Mouse (Mus musculus): ENCODE data around the gene Trim17. TPM values are rescaled to one million over a fixed set of nuclear protein-coding genes. Genes with fewer than 3 reads are reported as not detected.

Gene Trim17
- polyA plus RNA-seq, 1 experiment from 2014 or later, result 0.18 TPM

DNA sequence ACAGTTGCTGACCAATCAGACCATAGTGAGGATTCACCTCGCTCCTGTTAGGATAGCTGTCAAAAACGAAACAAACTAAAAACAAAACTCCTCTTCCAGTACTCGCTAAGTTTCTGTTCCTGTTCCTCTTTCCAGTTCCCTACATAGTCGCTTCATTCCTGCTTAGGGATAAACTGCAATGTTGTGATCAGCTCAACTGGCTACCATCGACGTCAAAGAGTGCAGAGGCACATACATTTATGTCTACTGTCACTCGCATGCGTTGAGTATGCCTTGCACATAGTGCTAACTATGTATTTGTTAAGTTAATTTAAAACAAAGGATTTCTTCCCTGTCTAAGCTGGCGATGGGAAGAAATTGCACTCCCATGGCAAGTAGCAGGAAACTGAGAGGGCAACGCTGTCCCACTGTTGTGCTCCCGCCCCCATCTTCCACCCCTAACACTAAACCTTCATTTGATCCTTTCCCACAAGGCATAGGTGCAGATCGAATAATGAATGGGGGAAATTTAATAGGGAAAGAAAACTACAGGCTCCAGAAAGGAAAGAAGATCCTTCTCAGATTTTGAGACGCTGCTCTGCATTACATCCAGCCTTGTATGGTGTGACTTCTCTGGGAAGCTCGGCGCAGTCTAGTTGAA lies 4.8 kb downstream of the Trim17 start:
- peaks cover 10% of the 10 kb centered on the region for H3K9me3 ChIP-seq (replicated peaks)
- H3K36me3 ChIP-seq, result peaks cover 23% of the 10 kb centered on the region
- DNase-seq (no peak), ATAC-seq (ENCODE audit: low read depth) (no peak)
- peak overlapping the region; percentile 99 for H3K9ac ChIP-seq
- peaks cover 35% of the 10 kb centered on the region for H3K27me3 ChIP-seq
- 14% methylated on average over 15 of the region's 15 CpGs for WGBS (ENCODE audit: insufficient replicate concordance)
- peak overlapping the region; percentile 93 for H3K4me3 ChIP-seq (replicated peaks)
- H3K4me2 ChIP-seq, result peak overlapping the region; percentile 95
- peak overlapping the region; percentile 100 for H3K27ac ChIP-seq
- H3K4me1 ChIP-seq (replicated peaks), result peaks cover 57% of the 10 kb centered on the region

DNA sequence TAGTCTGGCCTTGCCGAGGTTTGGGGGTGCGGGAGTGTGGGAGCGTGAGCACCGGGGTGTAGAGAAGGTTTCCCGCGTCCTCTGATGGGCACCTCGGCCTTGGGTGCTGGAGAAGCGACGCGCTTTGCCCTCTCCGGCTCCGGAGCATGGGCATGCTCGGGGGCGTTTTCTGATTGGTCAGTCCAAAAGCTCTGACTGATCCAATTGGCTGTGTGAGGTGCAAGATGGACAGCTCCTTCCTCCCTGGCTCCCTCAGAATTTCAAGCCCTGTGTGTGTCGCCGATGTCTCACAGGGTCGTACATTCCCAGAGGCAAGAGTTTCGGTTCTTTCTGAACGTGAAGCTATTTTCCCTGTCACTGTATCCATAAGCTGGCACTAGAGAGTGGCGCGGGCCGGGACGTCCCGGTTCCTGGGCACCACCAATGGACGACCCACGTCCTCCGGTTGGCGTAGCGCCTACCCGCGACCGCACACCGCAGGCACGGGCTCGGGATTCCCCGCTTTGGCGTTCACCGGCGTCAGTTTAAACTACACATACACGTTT lies 5.5 kb downstream of the Trim17 start:
- peaks cover 10% of the 10 kb centered on the region for H3K9me3 ChIP-seq (replicated peaks)
- H3K36me3 ChIP-seq, result peaks cover 23% of the 10 kb centered on the region
- H3K27me3 ChIP-seq, result peaks cover 35% of the 10 kb centered on the region
- DNase-seq, result peak; percentile 85
- peak overlapping the region; percentile 100 for H3K27ac ChIP-seq
- peak; percentile 90 for ATAC-seq (ENCODE audit: low read depth)
- peaks cover 62% of the 10 kb centered on the region for H3K4me1 ChIP-seq (replicated peaks)
- 3% methylated on average over 40 of the region's 40 CpGs for WGBS (ENCODE audit: insufficient replicate concordance)
- H3K9ac ChIP-seq, result peak overlapping the region; percentile 99
- peak overlapping the region; percentile 93 for H3K4me3 ChIP-seq (replicated peaks)
- H3K4me2 ChIP-seq, result peak overlapping the region; percentile 95

DNA sequence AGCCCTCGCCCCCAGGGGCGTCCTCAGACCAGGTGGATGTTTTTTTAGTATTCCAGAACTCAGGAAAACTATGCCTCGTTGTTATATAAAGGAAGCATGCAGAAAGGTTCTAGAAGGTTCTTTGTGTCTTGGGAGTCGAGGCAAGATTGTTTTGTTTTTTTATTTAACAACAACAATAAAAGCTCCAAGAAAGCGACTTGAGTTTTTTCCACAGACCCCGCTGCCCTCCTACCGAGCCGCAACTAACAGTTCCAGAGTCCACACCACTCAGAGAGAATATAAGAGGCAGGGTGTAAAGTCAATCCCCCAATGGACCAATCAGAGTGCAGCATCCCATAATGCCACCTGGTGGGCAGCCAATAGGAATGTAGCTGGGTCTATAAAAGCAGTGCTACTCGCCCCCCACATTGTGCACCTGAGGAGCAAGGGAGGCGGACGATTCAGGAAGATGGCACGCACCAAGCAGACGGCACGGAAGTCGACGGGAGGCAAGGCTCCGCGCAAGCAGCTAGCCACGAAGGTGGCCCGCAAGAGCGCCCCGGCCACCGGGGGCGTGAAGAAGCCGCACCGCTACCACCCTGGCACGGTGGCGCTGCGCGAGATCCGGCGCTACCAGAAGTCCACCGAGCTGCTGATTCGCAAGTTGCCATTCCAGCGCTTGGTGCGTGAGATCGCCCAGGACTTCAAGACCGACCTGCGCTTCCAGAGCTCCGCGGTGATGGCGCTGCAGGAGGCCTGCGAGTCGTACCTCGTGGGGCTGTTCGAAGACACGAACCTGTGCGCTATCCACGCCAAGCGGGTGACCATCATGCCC lies 7.1 kb downstream of the Trim17 start:
- Histone ChIP-seq H3K36me3 (peaks cover 20% of the 10 kb centered on the region), H3K27me3 (peaks cover 35% of the 10 kb centered on the region), H3K9ac (no peak overlapping the region), H3K4me2 (no peak overlapping the region), H3K27ac (no peak overlapping the region), H3K4me3 (replicated peaks) (no peak overlapping the region), H3K9me3 (replicated peaks) (peaks cover 10% of the 10 kb centered on the region), H3K4me1 (replicated peaks) (peaks cover 66% of the 10 kb centered on the region)
- DNase-seq, result no peak
- no peak for ATAC-seq (ENCODE audit: low read depth)
- WGBS (ENCODE audit: insufficient replicate concordance), result 52% methylated on average over 50 of the region's 50 CpGs

DNA sequence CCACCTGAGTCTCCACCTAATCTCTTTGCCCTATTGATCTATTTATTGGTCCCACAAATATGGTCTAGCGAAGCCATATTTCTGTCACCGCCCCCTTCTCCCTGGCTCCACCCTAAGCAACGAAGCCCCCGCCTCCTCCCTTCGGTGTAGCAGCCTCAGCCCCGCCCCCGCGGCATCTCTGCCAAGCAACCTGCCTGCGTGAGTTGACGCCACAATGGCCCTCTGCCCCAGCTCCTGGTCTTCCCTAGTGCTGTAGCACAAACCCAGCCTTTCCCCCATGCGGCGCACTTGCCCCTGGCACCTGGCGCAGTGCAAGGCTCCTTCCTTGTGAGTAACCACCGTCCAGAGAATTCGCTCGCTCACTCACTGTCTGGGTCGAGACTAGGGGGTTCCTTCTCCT lies 9.1 kb downstream of the Trim17 start:
- ATAC-seq (ENCODE audit: low read depth), result no peak
- Histone ChIP-seq H3K27ac (no peak overlapping the region), H3K36me3 (peaks cover 2% of the 10 kb centered on the region; the same call in 1 of the 2 replicates), H3K9me3 (replicated peaks) (peaks cover 10% of the 10 kb centered on the region), H3K9ac (no peak overlapping the region), H3K4me3 (replicated peaks) (no peak overlapping the region), H3K4me1 (replicated peaks) (peaks cover 51% of the 10 kb centered on the region), H3K4me2 (peak overlapping the region; percentile 12; the same call in 1 of the 2 replicates), H3K27me3 (peaks cover 35% of the 10 kb centered on the region)
- DNase-seq, result no peak
- 31% methylated on average over 17 of the region's 17 CpGs for WGBS (ENCODE audit: insufficient replicate concordance)

DNA sequence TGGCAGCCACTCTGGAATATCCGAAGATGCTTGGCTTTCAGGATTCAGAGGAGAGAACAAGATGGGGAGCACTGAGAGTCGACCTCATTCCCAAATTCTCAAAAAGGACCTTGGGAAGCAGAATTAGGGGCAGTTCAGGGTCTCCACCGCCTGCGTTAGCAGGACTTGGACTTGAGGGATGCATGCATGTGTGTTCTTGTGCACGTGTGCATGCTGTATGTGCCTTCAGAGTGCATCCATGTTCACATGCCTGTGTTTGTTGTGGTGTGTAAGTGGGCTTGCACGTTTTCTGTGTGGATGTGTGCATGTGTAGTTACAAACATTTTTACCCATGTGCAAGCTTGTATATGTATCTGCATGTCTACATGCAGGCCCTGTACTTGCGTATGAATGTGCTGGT lies 9.7 kb downstream of the Trim17 start:
- ATAC-seq (ENCODE audit: low read depth), result no peak
- H3K4me2 ChIP-seq, result no peak overlapping the region
- no peak for DNase-seq
- H3K27ac ChIP-seq, result no peak overlapping the region
- 76% methylated on average over 7 of the region's 7 CpGs for WGBS (ENCODE audit: insufficient replicate concordance)
- no peak overlapping the region for H3K9ac ChIP-seq
- no peak overlapping the region for H3K4me3 ChIP-seq (replicated peaks)
- H3K27me3 ChIP-seq, result peaks cover 35% of the 10 kb centered on the region
- H3K4me1 ChIP-seq (replicated peaks), result peaks cover 50% of the 10 kb centered on the region
- H3K9me3 ChIP-seq (replicated peaks), result peaks cover 10% of the 10 kb centered on the region
- 0 out of 2 replicates have a peak, but pooled peaks cover 3% of the 10 kb centered on the region for H3K36me3 ChIP-seq

DNA sequence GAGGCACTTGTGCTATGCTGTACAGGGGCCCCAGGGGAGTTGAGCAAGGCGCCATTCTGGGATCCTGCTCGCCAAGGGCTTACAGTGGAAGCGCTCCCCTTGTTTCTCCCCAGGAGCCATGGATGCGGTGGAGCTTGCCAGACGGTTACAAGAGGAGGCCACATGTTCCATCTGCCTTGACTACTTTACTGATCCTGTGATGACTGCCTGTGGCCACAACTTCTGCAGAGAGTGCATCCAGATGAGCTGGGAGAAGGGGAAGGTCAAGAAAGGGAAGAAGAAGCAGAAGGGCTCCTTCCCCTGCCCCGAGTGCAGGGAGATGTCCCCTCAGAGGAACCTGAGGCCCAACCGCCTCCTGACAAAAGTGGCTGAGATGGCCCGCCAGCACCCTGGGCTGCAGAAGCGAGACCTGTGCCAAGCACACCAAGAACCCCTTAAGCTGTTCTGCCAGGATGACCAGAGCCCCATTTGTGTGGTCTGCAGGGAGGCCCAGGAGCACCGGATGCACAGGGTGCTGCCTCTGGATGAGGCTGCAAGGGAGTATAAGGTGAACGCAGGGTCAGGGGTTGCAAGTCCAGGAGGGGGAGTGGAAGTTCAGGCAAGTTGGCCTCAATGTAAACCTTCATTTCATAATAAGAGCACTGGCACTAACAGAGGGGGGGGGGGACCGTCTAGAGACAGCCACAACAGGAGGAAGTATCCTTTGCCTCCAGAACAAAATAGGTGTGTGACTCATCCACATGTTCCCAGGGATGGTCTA lies 10.7 kb downstream of the Trim17 start:
- peaks cover 10% of the 10 kb centered on the region for H3K9me3 ChIP-seq (replicated peaks)
- H3K27me3 ChIP-seq, result peaks cover 35% of the 10 kb centered on the region
- WGBS (ENCODE audit: insufficient replicate concordance), result 39% methylated on average over 12 of the region's 12 CpGs
- DNase-seq (no peak), ATAC-seq (ENCODE audit: low read depth) (peak; percentile 30; the same call in 1 of the 2 replicates)
- peaks cover 49% of the 10 kb centered on the region for H3K4me1 ChIP-seq (replicated peaks)
- H3K4me2 ChIP-seq, result 0 out of 2 replicates have a peak overlapping the region, but pooled peaks have one; percentile 11
- 0 out of 2 replicates have a peak overlapping the region, but pooled peaks have one; percentile 18 for H3K27ac ChIP-seq
- no peak overlapping the region for H3K9ac ChIP-seq
- no peak overlapping the region for H3K4me3 ChIP-seq (replicated peaks)
- H3K36me3 ChIP-seq, result peaks cover 5% of the 10 kb centered on the region; the same call in 1 of the 2 replicates

DNA sequence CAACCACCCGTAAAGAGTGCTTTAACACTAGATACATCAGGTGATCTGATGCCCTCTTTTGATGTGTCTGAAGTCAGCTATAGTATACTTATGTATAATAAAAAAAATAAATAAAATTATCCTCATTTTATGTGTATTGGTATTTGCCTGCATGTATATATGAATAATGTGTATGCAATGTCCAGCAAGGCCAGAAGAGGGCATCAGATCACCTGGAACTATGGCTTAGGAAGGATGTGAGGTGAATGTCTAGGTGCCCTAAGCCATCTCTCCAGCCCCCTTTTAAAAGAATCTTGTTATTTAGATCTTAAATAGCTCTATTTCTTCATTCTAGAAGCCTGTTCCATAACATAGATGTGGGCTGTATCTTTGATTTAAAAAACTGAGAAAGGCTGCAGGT lies 12.9 kb downstream of the Trim17 start:
- Histone ChIP-seq H3K36me3 (peaks cover 26% of the 10 kb centered on the region), H3K27ac (no peak overlapping the region), H3K4me3 (replicated peaks) (no peak overlapping the region), H3K4me1 (replicated peaks) (peaks cover 44% of the 10 kb centered on the region), H3K4me2 (no peak overlapping the region), H3K27me3 (peaks cover 20% of the 10 kb centered on the region), H3K9me3 (replicated peaks) (no peaks in the 10 kb centered on the region), H3K9ac (no peak overlapping the region)
- ATAC-seq (ENCODE audit: low read depth) (no peak), DNase-seq (no peak)
- WGBS (ENCODE audit: insufficient replicate concordance), result 88% methylated on average over 1 of the region's 1 CpGs

DNA sequence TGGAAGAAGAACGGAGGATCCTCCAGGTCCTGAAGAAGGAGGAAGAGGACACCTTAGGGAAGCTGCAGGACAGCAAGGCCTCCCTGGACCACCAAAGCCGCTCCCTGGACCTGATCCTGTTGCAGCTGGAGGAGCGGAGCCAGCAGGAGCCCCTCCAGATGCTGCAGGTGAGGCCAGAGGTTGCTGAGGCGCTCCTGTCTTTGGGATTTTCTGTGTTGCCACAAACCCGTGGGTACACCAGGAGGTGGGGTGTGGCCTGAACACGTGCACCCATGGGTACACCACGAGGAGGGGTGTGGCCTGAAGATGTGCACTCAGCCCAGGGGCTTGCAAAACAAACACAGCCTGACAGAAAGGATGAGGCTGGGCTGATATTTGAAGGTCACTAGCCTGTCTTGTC lies 14.1 kb downstream of the Trim17 start:
- Histone ChIP-seq H3K27me3 (peaks cover 8% of the 10 kb centered on the region), H3K36me3 (peaks cover 26% of the 10 kb centered on the region), H3K27ac (no peak overlapping the region), H3K4me2 (no peak overlapping the region), H3K9ac (no peak overlapping the region), H3K4me3 (replicated peaks) (no peak overlapping the region), H3K4me1 (replicated peaks) (peaks cover 39% of the 10 kb centered on the region), H3K9me3 (replicated peaks) (no peaks in the 10 kb centered on the region)
- ATAC-seq (ENCODE audit: low read depth), result no peak
- DNase-seq, result no peak
- 60% methylated on average over 7 of the region's 7 CpGs for WGBS (ENCODE audit: insufficient replicate concordance)

DNA sequence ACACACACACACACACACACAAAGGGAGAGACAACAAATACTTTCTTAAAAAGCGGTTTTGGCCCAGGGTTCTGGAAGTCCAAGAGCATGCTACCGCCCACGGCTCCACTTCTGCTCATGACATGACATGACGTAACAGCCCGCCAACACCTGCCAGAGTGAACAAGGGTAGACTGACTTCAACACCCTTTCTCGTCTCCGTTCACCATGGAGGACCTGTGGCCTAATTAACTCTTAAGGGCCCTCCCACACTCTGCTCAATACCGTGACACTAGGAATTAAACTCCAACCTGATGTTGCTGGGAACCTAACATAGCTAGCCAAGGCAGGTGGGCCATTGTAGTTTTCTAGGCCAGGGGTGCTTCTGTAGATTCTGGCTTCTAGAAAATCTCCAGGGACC lies 14.5 kb downstream of the Trim17 start:
- H3K9me3 ChIP-seq (replicated peaks), result no peaks in the 10 kb centered on the region
- 77% methylated on average over 8 of the region's 8 CpGs for WGBS (ENCODE audit: insufficient replicate concordance)
- H3K27ac ChIP-seq, result no peak overlapping the region
- H3K4me2 ChIP-seq, result no peak overlapping the region
- ATAC-seq (ENCODE audit: low read depth) (no peak), DNase-seq (no peak)
- peaks cover 26% of the 10 kb centered on the region for H3K36me3 ChIP-seq
- peaks cover 37% of the 10 kb centered on the region for H3K4me1 ChIP-seq (replicated peaks)
- H3K4me3 ChIP-seq (replicated peaks), result no peak overlapping the region
- peaks cover 3% of the 10 kb centered on the region; the same call in 1 of the 2 replicates for H3K27me3 ChIP-seq
- no peak overlapping the region for H3K9ac ChIP-seq

DNA sequence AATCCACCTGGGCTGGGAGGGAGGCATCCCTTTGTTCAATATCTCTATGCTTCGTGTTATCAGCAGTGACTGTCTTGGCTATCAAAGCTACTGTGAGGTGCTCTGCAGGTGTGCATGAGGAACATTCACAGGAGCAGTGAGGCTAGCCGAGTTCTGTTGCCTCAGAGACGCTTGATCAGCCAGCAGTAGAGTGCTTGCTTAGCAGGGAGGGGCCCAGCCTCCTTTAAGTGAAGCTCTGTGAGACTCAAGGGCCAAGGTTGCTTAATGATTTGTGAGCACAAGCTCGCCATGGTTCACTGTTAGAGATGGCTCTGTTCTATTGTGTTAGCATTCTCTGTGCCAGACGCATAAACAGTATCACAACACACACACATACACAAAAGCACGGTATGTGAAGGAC lies 15.2 kb downstream of the Trim17 start:
- Histone ChIP-seq H3K9ac (no peak overlapping the region), H3K4me2 (no peak overlapping the region), H3K4me3 (replicated peaks) (no peak overlapping the region), H3K4me1 (replicated peaks) (peaks cover 42% of the 10 kb centered on the region), H3K36me3 (peaks cover 29% of the 10 kb centered on the region), H3K27ac (no peak overlapping the region), H3K27me3 (no peaks in the 10 kb centered on the region), H3K9me3 (replicated peaks) (no peaks in the 10 kb centered on the region)
- WGBS (ENCODE audit: insufficient replicate concordance), result 65% methylated on average over 6 of the region's 6 CpGs
- DNase-seq, result no peak
- ATAC-seq (ENCODE audit: low read depth), result no peak
